Mouse (Mus musculus) thymus, postnatal 25 days (tissue): Measurements from ENCODE around the gene Gm11034.
A peak's percentile ranks its signal among the peaks of the same experiment; 100 is the strongest.

Experiments used
- DNase-seq: peaks from one replicate; pipeline ENCODE4 v3.0.0; 2022

Gm11034 gene

GRCm38 (mm10) chr8:72210710-72211109 lies 2.7 kb downstream of the Gm11034 start:
- DNase-seq = no peak

- no peak for DNase-seq
Measured at GRCm38 (mm10) chr8:72210222-72210621, 3.2 kb downstream of the Gm11034 start.

GRCm38 (mm10) chr8:72208582-72208981 lies 4.9 kb downstream of the Gm11034 start:
- DNase-seq = no peak

- DNase-seq = no peak
Measured at GRCm38 (mm10) chr8:72197997-72198396, 15.4 kb downstream of the Gm11034 start.

- DNase-seq = no peak
Measured at GRCm38 (mm10) chr8:72192065-72192464, 21.4 kb downstream of the Gm11034 start.

GRCm38 (mm10) chr8:72190215-72190539 lies 23.3 kb downstream of the Gm11034 start:
- DNase-seq = no peak

- peak; percentile 79 for DNase-seq
Measured at GRCm38 (mm10) chr8:72189417-72190214, 23.8 kb downstream of the Gm11034 start, which contains the start of gene Hsh2d. Gene Hsh2d (plus strand): TSS chr8:72189638.

GRCm38 (mm10) chr8:72187793-72188331 lies 25.6 kb downstream of the Gm11034 start:
- no peak for DNase-seq

- no peak for DNase-seq
Measured at GRCm38 (mm10) chr8:72183554-72184202, 29.8 kb downstream of the Gm11034 start.

- peak; percentile 75 for DNase-seq
Measured at GRCm38 (mm10) chr8:72177346-72177925, 36.0 kb downstream of the Gm11034 start.

GRCm38 (mm10) chr8:72169681-72170249 lies 43.7 kb downstream of the Gm11034 start:
- no peak for DNase-seq

GRCm38 (mm10) chr8:72169098-72169668 lies 44.3 kb downstream of the Gm11034 start:
- peak; percentile 31 for DNase-seq
